Mouse (Mus musculus) hindbrain, embryonic 16.5 days (tissue): ENCODE results near the gene Nup214. TPM values are rescaled to one million over a fixed set of nuclear protein-coding genes. Genes with fewer than 3 reads are reported as not detected.
"Not testable (repeated sequence)": the region's sequence is repeated elsewhere in the genome, so short reads cannot be mapped to it uniquely, and the experiment has no call there.

Experiments
- ATAC-seq: fragments of 200-750 bp; cut with Nextera tagmentation; 2 replicates; pipeline ENCODE4 v1.8.0; 2017; ENCODE audit warnings: moderate TSS enrichment, moderate library complexity
- H3K27ac ChIP-seq: fragments of 300-500 bp; sonication (generic); 2 replicates; pipeline ENCODE4 v1.5.1; 2014; ENCODE audit warnings: low read depth, mild to moderate bottlenecking, control low read depth, low read length, moderate library complexity
- H3K27me3 ChIP-seq: fragments of 300-500 bp; sonication (generic); replicated peaks from 2 replicates; pipeline ENCODE4 v1.6.1; 2014; ENCODE audit warnings: low read length; ENCODE audit not compliant: control insufficient read depth, insufficient read depth
- H3K36me3 ChIP-seq: fragments of 300-500 bp; sonication (generic); 2 replicates; pipeline ENCODE4 v1.6.1; 2014; ENCODE audit warnings: mild to moderate bottlenecking, low read length, moderate library complexity, mixed read lengths; ENCODE audit not compliant: control insufficient read depth, insufficient read depth
- H3K4me1 ChIP-seq: fragments of 300-500 bp; sonication (generic); 2 replicates; pipeline ENCODE4 v1.6.1; 2014; ENCODE audit warnings: low read depth, low read length; ENCODE audit not compliant: control insufficient read depth, insufficient read depth
- H3K4me2 ChIP-seq: fragments of 300-500 bp; sonication (generic); 2 replicates; pipeline ENCODE4 v1.6.1; 2014; ENCODE audit warnings: mild to moderate bottlenecking, low read length, control low read depth, moderate library complexity
- H3K4me3 ChIP-seq: fragments of 300-500 bp; sonication (generic); 2 replicates; pipeline ENCODE4 v1.5.1; 2014; ENCODE audit warnings: mild to moderate bottlenecking, low read length, control low read depth, moderate library complexity
- H3K9ac ChIP-seq: fragments of 300-500 bp; sonication (generic); 2 replicates; pipeline ENCODE4 v1.6.1; 2014; ENCODE audit warnings: low read depth, mild to moderate bottlenecking, control low read depth, low read length, moderate library complexity
- H3K9me3 ChIP-seq: fragments of 300-500 bp; sonication (generic); 2 replicates; pipeline ENCODE4 v1.6.1; 2014; ENCODE audit warnings: mild to moderate bottlenecking, low read length, moderate library complexity; ENCODE audit not compliant: control insufficient read depth
- WGBS: fragments of 180-500 bp; shearing (Covaris S2); extraction: QIAGEN DNeasy Blood & Tissue Kit; methylation state at CpG from one replicate; pipeline ENCODE4 v1.1.7; 2014; 5-methylcytosine and 5-hydroxymethylcytosine counted together
- polyA plus RNA-seq: library from polyadenylated mRNA; unstranded; fragments of >200 nt; fragmentation: Nextera tagmentation; extraction: Ambion mirVana; gene quantifications from 2 replicates; pipeline ENCODE4 v1.2.1, GENCODE M21; 2015

Gene Nup214
- polyA plus RNA-seq, 1 experiment from 2014 or later: 54.7 TPM

DNA sequence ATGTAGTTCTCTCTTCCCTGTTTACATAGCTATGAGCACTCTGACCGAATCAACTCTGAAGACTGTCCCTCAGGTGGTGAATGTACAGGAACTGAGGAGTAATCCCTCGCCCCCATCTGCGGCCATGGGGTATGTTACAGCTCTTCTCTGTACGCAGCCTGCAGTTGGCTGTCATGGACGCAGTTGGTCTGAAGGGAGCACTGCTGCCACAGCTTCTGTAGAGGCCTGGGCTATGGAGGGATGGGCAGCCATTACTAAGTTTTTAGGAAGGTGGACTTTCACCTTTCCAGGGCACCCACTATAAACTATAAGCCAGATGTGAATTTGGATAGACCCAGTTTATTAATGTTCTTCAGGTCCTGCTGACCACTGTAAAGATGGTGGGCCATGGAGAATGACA lies 46.0 kb downstream of the Nup214 start:
- 94% methylated on average over 5 of the region's 5 CpGs for WGBS
- Histone ChIP-seq H3K9me3 (no peaks in the 10 kb centered on the region), H3K4me3 (no peak overlapping the region), H3K27ac (no peak overlapping the region), H3K27me3 (no peaks in the 10 kb centered on the region), H3K9ac (no peak overlapping the region), H3K4me2 (no peak overlapping the region), H3K36me3 (peaks cover 37% of the 10 kb centered on the region), H3K4me1 (no peaks in the 10 kb centered on the region)
- ATAC-seq: no peak

DNA sequence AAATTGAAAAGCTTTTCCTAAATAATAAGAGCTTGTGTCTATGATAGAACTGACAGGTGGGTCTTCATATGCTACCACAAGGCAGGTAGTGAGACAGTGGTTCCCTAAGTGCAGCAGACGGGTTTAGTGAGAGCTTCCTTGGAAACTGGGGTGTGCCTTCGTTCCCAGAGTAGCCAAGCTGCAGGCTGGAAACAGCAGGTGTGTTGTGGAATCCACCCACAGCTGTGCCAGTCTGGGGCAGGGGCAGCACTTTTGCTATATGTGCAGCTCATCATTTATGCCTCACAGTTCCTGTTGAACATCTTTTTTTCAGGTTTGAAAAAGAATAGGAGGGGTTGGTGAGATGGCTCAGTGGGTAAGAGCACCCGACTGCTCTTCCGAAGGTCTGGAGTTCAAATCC lies 50.1 kb downstream of the Nup214 start:
- no peak for ATAC-seq
- Histone ChIP-seq H3K4me2 (no peak overlapping the region), H3K27me3 (no peaks in the 10 kb centered on the region), H3K36me3 (peaks cover 31% of the 10 kb centered on the region), H3K9ac (no peak overlapping the region), H3K9me3 (no peaks in the 10 kb centered on the region), H3K4me3 (no peak overlapping the region), H3K4me1 (no peaks in the 10 kb centered on the region), H3K27ac (no peak overlapping the region)
- 91% methylated on average over 4 of the region's 4 CpGs for WGBS

DNA sequence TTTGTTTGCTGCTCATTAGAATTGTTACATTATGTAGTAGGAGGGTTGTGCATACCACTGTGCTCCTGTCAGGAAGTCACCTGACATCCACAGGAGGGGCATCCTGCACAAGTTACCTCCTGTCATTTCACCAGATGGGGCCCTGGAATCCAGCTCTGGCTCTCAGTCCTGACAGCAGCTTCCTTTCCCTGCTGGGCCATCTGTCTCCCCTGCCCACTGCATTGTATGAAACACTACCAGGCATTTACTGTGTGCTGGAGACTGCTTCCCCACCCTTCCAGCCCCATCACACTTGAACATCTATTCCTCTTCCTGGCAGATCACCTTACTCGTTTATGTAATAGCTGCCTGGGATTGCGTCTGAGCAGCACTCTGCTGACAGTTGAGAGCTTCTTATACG lies 55.4 kb downstream of the Nup214 start:
- Histone ChIP-seq H3K27ac (no peak overlapping the region), H3K27me3 (no peaks in the 10 kb centered on the region), H3K9ac (no peak overlapping the region), H3K4me3 (no peak overlapping the region), H3K36me3 (peaks cover 41% of the 10 kb centered on the region), H3K9me3 (no peaks in the 10 kb centered on the region), H3K4me1 (no peaks in the 10 kb centered on the region), H3K4me2 (no peak overlapping the region)
- ATAC-seq: no peak
- WGBS: 74% methylated on average over 3 of the region's 3 CpGs

DNA sequence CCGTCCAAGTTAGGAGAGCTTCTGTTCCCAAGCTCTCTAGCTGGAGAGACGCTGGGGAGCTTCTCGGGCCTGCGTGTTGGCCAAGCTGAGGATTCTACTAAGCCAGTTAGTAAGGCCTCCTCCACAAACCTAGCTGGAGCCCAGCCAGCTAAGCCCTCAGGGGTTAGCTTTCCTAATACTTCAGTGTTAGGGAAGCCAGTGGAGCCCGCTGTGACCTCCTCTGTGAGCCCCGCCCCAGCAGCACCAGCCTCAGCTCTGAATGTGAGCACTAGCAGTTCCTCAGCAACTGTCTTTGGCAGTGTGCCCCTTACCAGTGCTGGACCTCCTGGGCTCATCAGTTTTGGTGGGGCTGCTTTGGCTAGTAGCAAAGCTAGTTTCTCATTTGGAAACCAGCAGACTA lies 59.2 kb downstream of the Nup214 start:
- Histone ChIP-seq H3K27ac (no peak overlapping the region), H3K4me1 (no peaks in the 10 kb centered on the region), H3K9me3 (no peaks in the 10 kb centered on the region), H3K4me2 (no peak overlapping the region), H3K36me3 (peaks cover 32% of the 10 kb centered on the region), H3K4me3 (no peak overlapping the region), H3K9ac (no peak overlapping the region), H3K27me3 (no peaks in the 10 kb centered on the region)
- WGBS: 81% methylated on average over 6 of the region's 6 CpGs
- no peak for ATAC-seq

DNA sequence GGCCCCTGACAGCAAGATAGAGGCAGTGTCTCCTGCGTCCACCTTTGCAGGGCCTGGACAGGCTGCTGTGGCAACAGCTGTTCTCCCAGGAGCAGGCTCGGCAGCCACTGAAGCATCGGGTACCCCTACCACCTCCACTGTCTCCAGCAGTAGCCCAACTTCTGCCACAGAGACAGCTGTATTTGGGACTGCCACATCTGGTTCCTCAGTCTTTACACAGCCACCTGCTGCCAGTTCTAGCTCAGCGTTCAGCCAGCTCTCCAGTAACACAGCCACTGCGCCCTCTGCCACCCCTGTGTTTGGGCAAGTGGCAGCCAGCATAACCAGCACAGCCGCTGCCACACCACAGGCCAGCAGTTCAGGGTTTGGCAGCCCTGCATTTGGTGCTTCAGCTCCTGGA lies 60.0 kb downstream of the Nup214 start:
- ATAC-seq: no peak
- Histone ChIP-seq H3K36me3 (peaks cover 36% of the 10 kb centered on the region), H3K4me2 (no peak overlapping the region), H3K27ac (no peak overlapping the region), H3K4me1 (no peaks in the 10 kb centered on the region), H3K4me3 (no peak overlapping the region), H3K9ac (no peak overlapping the region), H3K9me3 (no peaks in the 10 kb centered on the region), H3K27me3 (no peaks in the 10 kb centered on the region)
- 97% methylated on average over 6 of the region's 6 CpGs for WGBS

DNA sequence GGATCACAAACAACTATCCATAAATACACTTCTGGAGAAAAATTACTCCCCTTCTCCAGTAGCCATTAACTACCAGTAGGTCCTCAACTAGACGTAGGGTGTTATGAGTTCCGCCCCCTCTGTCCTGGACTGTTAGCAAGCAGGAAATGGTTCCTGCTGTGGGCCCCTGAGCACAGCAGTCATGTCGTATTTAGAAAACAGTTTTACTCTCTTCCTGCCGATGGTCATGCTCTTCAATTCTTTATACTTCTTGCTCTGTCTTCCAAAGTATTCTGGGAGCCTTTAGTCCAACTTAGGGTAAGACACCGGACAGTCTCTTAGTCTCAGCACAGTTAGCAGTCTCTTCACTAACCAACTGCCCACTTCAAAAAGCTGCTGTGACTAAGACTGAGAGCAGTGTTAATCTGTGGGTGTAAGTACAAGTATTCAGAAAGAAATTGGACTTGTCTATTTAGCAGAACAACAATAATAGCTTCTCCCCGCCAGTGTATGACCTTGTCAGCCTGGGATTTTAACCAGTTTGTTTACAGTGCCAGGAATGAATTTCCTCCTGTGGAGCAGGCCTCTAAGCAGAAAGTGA lies 63.1 kb downstream of the Nup214 start:
- no peak overlapping the region for H3K4me2 ChIP-seq
- H3K27ac ChIP-seq: no peak overlapping the region
- WGBS: 78% methylated on average over 6 of the region's 6 CpGs
- no peaks in the 10 kb centered on the region for H3K27me3 ChIP-seq
- H3K4me1 ChIP-seq: no peaks in the 10 kb centered on the region
- H3K9me3 ChIP-seq: no peaks in the 10 kb centered on the region
- no peak overlapping the region for H3K4me3 ChIP-seq
- ATAC-seq: no peak
- no peak overlapping the region for H3K9ac ChIP-seq
- peaks cover 37% of the 10 kb centered on the region for H3K36me3 ChIP-seq

DNA sequence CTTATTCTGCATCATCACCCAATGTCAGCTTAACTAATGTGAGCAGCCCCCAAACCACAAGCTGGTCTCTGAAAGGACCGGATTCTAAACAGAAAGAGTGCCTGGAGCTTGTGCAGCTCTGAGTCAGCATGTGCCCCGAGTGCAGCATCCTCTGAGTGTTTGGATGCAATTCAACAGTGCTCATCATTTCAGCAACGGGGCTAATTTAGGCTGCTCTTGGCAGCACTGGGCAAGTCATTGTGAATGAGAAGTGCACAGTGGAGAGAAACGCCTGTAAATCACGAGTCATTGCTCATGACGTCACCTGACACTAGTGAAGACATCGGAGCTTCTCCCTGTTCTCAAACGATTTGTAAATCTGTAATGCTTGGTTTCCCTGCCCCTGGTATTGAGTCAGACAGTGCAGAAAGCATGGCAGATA lies 64.4 kb downstream of the Nup214 start:
- peaks cover 30% of the 10 kb centered on the region for H3K36me3 ChIP-seq

DNA sequence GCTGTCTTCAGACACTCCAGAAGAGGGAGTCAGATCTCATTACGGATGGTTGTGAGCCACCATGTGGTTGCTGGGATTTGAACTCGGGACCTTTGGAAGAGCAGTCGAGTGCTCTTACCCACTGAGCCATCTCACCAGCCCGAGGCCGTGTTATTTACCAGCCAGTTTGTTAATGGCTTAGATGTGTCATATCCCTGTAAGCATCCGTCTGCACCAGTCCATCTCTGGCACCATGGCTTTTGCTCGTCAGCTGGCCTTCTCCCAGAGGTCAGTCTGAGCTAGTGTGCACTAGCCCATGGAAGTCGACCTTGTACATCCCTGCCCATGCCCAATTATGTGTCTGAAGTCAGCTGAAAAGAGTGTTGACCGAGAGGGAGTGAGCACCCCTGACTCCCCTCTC lies 66.4 kb downstream of the Nup214 start:
- not testable (repeated sequence) for ATAC-seq, H3K9ac ChIP-seq, H3K27me3 ChIP-seq, H3K27ac ChIP-seq, H3K9me3 ChIP-seq, H3K4me2 ChIP-seq, H3K4me1 ChIP-seq, H3K4me3 ChIP-seq
- 97% methylated on average over 9 of the region's 9 CpGs for WGBS
- peaks cover 21% of the 10 kb centered on the region for H3K36me3 ChIP-seq

More for the DNA sequence above, 64.4 kb downstream of the Nup214 start:
- no peaks in the 10 kb centered on the region for H3K9me3 ChIP-seq
- no peaks in the 10 kb centered on the region for H3K27me3 ChIP-seq
- no peak overlapping the region for H3K9ac ChIP-seq
- no peaks in the 10 kb centered on the region for H3K4me1 ChIP-seq
- H3K27ac ChIP-seq: no peak overlapping the region
- no peak overlapping the region for H3K4me3 ChIP-seq
- H3K4me2 ChIP-seq: no peak overlapping the region
- 86% methylated on average over 8 of the region's 8 CpGs for WGBS
- no peak for ATAC-seq

DNA sequence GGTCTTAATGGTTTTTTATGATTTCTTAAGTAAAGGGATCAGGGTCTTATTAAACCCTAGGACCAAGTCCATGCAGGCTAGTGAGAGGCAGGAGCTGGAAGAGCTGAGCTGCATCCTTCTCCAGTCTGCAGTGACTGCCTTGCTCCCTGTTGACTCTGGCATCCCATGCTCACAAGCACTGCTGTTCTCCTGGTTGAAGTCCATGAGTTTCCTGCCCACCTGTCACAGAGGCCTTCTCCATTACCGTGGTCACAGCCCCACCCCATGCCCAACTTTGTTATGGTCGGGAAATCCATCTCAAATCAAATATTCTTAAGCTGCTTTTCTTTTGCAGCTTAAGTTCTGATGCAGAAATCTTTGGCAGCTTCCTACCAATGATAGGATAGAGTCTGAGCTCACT lies 66.9 kb downstream of the Nup214 start:
- Histone ChIP-seq H3K27me3 (no peaks in the 10 kb centered on the region), H3K4me3 (no peak overlapping the region), H3K4me2 (no peak overlapping the region), H3K9me3 (no peaks in the 10 kb centered on the region), H3K4me1 (no peaks in the 10 kb centered on the region), H3K9ac (no peak overlapping the region), H3K36me3 (peaks cover 25% of the 10 kb centered on the region), H3K27ac (no peak overlapping the region)
- 85% methylated on average over 2 of the region's 2 CpGs for WGBS
- no peak for ATAC-seq

DNA sequence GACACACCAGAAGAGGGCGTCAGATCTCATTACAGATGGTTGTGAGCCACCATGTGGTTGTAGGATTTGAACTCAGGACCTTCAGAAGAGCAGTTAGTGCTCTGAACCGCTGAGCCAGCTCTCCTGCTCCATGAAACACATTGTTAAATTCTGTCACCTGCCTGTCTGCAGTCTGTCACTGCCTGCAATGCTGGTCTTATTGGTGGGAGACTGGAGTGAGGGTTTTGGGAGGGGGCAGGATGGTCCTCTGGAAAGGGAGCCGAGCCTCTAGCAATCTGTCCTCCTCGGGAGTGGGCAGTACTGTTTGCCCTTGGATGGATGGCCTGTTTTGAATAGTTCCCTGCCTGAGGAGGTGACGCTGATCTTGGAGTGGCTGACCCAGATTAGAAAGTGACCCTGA lies 69.6 kb downstream of the Nup214 start:
- ATAC-seq: no peak
- H3K4me2 ChIP-seq: no peak overlapping the region
- H3K9me3 ChIP-seq: no peaks in the 10 kb centered on the region

More for the DNA sequence above, 69.6 kb downstream of the Nup214 start:
- H3K27me3 ChIP-seq: no peaks in the 10 kb centered on the region
- H3K9ac ChIP-seq: no peak overlapping the region
- WGBS: 73% methylated on average over 5 of the region's 5 CpGs
- H3K27ac ChIP-seq: no peak overlapping the region
- peaks cover 27% of the 10 kb centered on the region for H3K36me3 ChIP-seq
- H3K4me3 ChIP-seq: no peak overlapping the region
- H3K4me1 ChIP-seq: no peaks in the 10 kb centered on the region
